Mouse (Mus musculus) CH12F3 (cell line): ENCODE results near the gene Coq9.

Source experiments
- in situ Hi-C: fragments of 300-500 bp; cut with MboI; formaldehyde crosslinking; loops from 2 replicates; pipeline ENCODE4 v1.14.3; 2020; ENCODE audit warnings: low sequenced_read_pairs

Coq9 gene

GRCm38 (mm10) chr8:94865292-94865691 lies 27.2 kb downstream of the Coq9 start:
- in situ Hi-C loops, result no loop called here

- in situ Hi-C loops, result no loop called here
Measured at GRCm38 (mm10) chr8:94866921-94867320, 28.8 kb downstream of the Coq9 start.

GRCm38 (mm10) chr8:94869146-94869545 lies 31.0 kb downstream of the Coq9 start:
- in situ Hi-C loops, result no loop called here

GRCm38 (mm10) chr8:94870003-94870402 lies 31.9 kb downstream of the Coq9 start:
- in situ Hi-C loops, result no loop called here

GRCm38 (mm10) chr8:94870474-94871107 lies 32.5 kb downstream of the Coq9 start:
- in situ Hi-C loops, result no loop called here

GRCm38 (mm10) chr8:94871108-94871894 lies 33.2 kb downstream of the Coq9 start:
- in situ Hi-C loops, result no loop called here

- in situ Hi-C loops, result no loop called here
Measured at GRCm38 (mm10) chr8:94872156-94872555, 34.0 kb downstream of the Coq9 start.

GRCm38 (mm10) chr8:94872576-94872975 lies 34.5 kb downstream of the Coq9 start:
- in situ Hi-C loops, result no loop called here

GRCm38 (mm10) chr8:94874358-94874757 lies 36.2 kb downstream of the Coq9 start:
- in situ Hi-C loops, result no loop called here

- in situ Hi-C loops, result no loop called here
Measured at GRCm38 (mm10) chr8:94875096-94875870, 37.2 kb downstream of the Coq9 start.

- in situ Hi-C loops, result no loop called here
Measured at GRCm38 (mm10) chr8:94875871-94876150, 37.7 kb downstream of the Coq9 start.

GRCm38 (mm10) chr8:94876197-94876730 lies 38.1 kb downstream of the Coq9 start, which contains the start of gene Dok4:
Dok4 (minus strand) TSS chr8:94876330.
- in situ Hi-C loops, result no loop called here

- in situ Hi-C loops, result no loop called here
Measured at GRCm38 (mm10) chr8:94876820-94877219, 38.7 kb downstream of the Coq9 start.

GRCm38 (mm10) chr8:94880742-94881141 lies 42.6 kb downstream of the Coq9 start:
- in situ Hi-C loops, result no loop called here

GRCm38 (mm10) chr8:94888383-94889036 lies 50.4 kb downstream of the Coq9 start:
- in situ Hi-C loops, result no loop called here

- in situ Hi-C loops, result no loop called here
Measured at GRCm38 (mm10) chr8:94892917-94893316, 54.8 kb downstream of the Coq9 start.

- in situ Hi-C loops, result no loop called here
Measured at GRCm38 (mm10) chr8:94899262-94899661, 61.1 kb downstream of the Coq9 start.

- in situ Hi-C loops, result no loop called here
Measured at GRCm38 (mm10) chr8:94900617-94901016, 62.5 kb downstream of the Coq9 start.

- in situ Hi-C loops, result no loop called here
Measured at GRCm38 (mm10) chr8:94901031-94901430, 62.9 kb downstream of the Coq9 start.

- in situ Hi-C loops, result no loop called here
Measured at GRCm38 (mm10) chr8:94903709-94904108, 65.6 kb downstream of the Coq9 start.
